Mouse (Mus musculus) hindlimb bud, embryonic 11.5 days (tissue): Measurements from ENCODE around the gene Cyp24a1.
A peak's percentile ranks its signal among the peaks of the same experiment; 100 is the strongest.

Experiments used
- DNase-seq: peaks from one replicate; pipeline ENCODE4 v3.0.0-alpha.2; 2012; ENCODE audit warnings: low read depth, low spot score; ENCODE audit errors: extremely low spot score

The Cyp24a1 gene

GRCm38 (mm10) chr2:170497091-170497566, at the start of gene Cyp24a1:
Gene Cyp24a1 (minus strand): TSS chr2:170497145.
- DNase-seq: no peak

- DNase-seq: no peak
These were observed 48.8 kb upstream of the Cyp24a1 start for GRCm38 (mm10) chr2:170545745-170546144.

GRCm38 (mm10) chr2:170544950-170545349, 48.0 kb upstream of the Cyp24a1 start:
- no peak for DNase-seq

- no peak for DNase-seq
These were observed 47.2 kb upstream of the Cyp24a1 start for GRCm38 (mm10) chr2:170544159-170544558.

GRCm38 (mm10) chr2:170543625-170544024, 46.7 kb upstream of the Cyp24a1 start:
- no peak for DNase-seq

GRCm38 (mm10) chr2:170539211-170539610, 42.3 kb upstream of the Cyp24a1 start:
- no peak for DNase-seq

GRCm38 (mm10) chr2:170535841-170536240, 38.9 kb upstream of the Cyp24a1 start:
- no peak for DNase-seq

GRCm38 (mm10) chr2:170534803-170535174, 37.8 kb upstream of the Cyp24a1 start:
- no peak for DNase-seq

GRCm38 (mm10) chr2:170534116-170534802, 37.3 kb upstream of the Cyp24a1 start:
- no peak for DNase-seq

GRCm38 (mm10) chr2:170530256-170530655, 33.3 kb upstream of the Cyp24a1 start:
- no peak for DNase-seq

GRCm38 (mm10) chr2:170529766-170530165, 32.8 kb upstream of the Cyp24a1 start:
- DNase-seq: no peak

- no peak for DNase-seq
These were observed 31.1 kb upstream of the Cyp24a1 start for GRCm38 (mm10) chr2:170528061-170528460.

- no peak for DNase-seq
These were observed 29.6 kb upstream of the Cyp24a1 start for GRCm38 (mm10) chr2:170526513-170526912.

- no peak for DNase-seq
These were observed 23.5 kb upstream of the Cyp24a1 start for GRCm38 (mm10) chr2:170520321-170520971.

- no peak for DNase-seq
These were observed 16.8 kb upstream of the Cyp24a1 start for GRCm38 (mm10) chr2:170513756-170514155.

GRCm38 (mm10) chr2:170511073-170511891, 14.3 kb upstream of the Cyp24a1 start:
- peak; percentile 82 for DNase-seq

- peak; percentile 79 for DNase-seq
These were observed 11.9 kb upstream of the Cyp24a1 start for GRCm38 (mm10) chr2:170508821-170509220.

- DNase-seq: peak; percentile 71
These were observed 10.8 kb upstream of the Cyp24a1 start for GRCm38 (mm10) chr2:170507734-170508133.

- DNase-seq: no peak
These were observed 7.0 kb upstream of the Cyp24a1 start for GRCm38 (mm10) chr2:170503983-170504382.

GRCm38 (mm10) chr2:170503343-170503742, 6.4 kb upstream of the Cyp24a1 start:
- no peak for DNase-seq

- no peak for DNase-seq
These were observed 1.1 kb upstream of the Cyp24a1 start for GRCm38 (mm10) chr2:170498011-170498410.
